Mouse (Mus musculus) ZHBTc4 (cell line): ENCODE measurements around the gene Nfe2.

Experiments used
- DNase-seq: peaks from one replicate; pipeline ENCODE4 v3.0.0-alpha.2; 2011; ENCODE audit warnings: low read depth, low spot score

The Nfe2 gene

DNA sequence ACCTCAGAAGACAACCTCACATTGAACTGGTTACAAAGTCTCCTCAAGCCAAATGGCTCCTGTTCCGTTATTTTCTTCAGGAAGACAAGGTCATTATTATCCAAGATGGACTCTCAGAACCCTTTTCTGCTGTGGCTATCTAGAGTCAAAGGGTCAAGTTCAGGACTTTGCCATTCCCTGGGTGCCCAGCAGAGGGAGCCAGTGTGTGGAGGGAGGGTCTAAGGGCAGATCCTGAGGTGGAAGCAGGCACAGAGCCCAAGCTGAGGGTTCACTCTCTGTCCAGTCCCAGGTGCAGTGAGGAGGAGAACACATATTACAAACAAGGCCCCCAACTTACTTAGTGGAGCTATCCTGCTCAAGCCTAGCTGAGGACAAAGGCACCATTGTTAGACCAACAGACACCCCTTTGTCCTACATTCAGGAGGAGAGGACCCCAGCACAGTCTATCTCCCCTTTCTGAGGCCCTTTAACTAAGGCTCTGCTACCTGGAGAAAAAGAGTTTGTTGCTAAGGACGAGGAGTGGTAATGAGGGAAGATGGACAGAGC is 7.9 kb downstream of the Nfe2 start:
- peak; percentile 92 for DNase-seq

DNA sequence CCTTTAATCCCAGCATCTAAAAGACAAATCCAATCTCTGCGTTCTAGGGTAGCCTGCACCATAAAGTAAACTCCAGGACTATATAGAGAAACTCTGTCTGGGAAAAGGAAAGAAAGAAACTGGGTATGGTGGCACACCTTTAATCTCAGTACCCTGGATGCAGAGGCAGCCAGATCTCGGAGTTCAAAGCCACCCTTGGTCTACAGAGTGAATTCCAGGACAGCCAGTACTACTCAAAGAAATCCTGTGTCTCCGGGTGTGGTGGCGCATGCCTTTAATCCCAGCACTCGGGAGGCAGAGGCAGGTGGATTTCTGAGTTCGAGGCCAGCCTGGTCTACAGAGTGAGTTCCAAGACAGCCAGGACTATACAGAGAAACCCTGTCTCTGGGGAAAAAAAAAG is 8.7 kb downstream of the Nfe2 start:
- DNase-seq = peak; percentile 59

DNA sequence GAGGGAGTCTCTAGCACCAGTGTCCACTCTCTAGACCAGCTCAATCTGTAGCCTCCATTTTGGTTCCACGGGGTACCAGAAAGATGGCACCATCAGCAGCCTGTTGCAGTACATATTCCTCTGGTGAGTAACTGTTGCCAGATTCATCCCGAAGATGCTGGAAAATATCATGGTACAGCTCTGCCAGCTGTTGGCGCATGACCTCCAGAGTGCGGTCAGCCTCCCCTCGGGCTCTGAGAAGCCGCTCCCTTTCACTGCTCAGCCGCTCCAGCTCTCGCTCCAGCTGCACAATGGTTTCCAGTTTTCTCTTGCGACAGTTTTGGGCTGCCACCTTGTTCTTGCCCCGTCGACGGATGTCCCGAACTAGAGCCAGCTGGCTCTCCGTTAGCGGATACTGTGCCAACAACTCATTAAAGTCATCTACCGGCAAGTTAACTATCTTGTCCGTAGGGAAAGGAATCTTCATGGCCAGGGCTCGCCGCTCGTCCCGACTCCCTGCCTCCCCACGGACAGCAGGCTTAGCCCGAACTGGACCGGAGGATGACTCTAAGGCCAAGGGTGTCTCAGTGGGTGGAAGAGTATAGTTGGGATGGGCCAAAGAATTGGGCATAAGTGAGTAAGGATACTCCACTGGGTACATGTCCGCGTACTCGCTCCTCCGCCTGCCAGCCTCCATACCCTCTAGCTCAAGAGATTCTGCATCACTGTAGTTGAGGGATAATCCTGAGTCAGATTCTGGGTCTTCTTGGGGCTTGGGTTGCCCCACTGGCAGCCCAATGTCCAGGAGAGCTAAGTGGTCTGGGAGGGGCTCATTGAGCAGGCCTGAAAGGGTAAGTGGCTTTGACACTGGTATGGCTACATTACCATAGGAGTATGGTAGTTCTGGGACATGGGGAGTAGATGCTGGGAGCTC is 9.5 kb downstream of the Nfe2 start:
- peak; percentile 71 for DNase-seq

- DNase-seq = peak; percentile 66
Observed at GRCm38 (mm10) chr15:103247782-103248400, 10.3 kb downstream of the Nfe2 start.

- DNase-seq = peak; percentile 45
Observed at GRCm38 (mm10) chr15:103247078-103247781, 11.0 kb downstream of the Nfe2 start.

DNA sequence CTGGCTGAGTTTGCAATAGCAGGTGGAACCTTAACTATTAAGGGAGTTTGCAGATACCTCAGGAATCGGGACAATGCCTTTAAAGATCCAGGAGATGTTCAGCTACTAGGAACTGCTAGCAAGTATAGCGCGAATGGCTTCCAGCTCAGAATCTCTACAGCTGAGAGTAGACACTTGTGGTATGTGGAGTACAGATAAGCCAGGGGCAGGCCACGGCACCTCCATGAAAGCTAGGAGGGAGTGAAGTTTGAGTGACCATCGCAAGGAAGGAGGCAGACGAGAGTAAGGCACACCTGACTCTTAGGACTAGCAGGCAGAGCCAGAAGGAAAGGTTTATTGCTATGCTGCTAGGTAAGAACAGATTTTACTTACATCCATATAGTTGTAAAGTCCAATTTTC is 12.6 kb downstream of the Nfe2 start:
- peak; percentile 48 for DNase-seq

GRCm38 (mm10) chr15:103242885-103243284 is 15.3 kb downstream of the Nfe2 start:
- peak; percentile 50 for DNase-seq

DNA sequence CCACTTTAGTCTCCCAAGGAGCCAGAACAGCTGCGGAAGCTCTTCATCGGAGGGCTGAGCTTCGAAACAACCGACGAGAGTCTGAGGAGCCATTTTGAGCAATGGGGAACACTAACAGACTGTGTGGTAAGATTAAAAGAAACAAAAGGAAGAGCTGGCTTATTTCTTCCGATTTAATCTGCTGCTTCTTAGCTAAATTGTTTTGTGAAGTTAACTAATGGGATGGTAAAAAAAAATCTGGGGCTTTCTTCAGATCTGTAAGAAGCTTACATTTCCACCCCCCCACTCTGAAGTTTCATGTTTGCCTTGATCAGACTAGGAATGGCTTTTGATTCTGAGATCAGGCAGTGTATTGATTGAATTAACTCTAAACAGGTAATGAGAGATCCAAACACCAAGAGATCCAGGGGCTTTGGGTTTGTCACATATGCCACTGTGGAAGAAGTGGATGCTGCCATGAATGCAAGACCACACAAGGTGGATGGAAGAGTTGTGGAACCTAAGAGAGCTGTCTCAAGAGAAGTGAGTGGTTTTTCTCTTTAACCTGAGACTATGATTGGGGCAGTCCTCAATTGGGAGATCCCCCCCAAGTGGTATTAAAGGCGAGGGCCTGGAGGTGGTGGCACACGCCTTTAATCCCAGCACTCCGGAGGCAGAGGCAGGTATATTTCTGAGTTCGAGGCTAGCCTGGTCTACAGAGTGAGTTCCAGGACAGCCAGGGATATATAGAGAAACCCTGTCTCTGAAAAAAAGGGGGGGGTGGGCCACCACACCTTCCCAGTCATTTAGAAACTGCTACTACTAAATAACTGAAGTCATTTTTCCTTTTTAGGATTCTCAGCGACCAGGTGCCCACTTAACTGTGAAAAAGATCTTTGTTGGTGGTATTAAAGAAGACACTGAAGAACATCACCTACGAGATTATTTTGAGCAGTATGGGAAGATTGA is 16.9 kb downstream of the Nfe2 start:
- peak; percentile 48 for DNase-seq

DNA sequence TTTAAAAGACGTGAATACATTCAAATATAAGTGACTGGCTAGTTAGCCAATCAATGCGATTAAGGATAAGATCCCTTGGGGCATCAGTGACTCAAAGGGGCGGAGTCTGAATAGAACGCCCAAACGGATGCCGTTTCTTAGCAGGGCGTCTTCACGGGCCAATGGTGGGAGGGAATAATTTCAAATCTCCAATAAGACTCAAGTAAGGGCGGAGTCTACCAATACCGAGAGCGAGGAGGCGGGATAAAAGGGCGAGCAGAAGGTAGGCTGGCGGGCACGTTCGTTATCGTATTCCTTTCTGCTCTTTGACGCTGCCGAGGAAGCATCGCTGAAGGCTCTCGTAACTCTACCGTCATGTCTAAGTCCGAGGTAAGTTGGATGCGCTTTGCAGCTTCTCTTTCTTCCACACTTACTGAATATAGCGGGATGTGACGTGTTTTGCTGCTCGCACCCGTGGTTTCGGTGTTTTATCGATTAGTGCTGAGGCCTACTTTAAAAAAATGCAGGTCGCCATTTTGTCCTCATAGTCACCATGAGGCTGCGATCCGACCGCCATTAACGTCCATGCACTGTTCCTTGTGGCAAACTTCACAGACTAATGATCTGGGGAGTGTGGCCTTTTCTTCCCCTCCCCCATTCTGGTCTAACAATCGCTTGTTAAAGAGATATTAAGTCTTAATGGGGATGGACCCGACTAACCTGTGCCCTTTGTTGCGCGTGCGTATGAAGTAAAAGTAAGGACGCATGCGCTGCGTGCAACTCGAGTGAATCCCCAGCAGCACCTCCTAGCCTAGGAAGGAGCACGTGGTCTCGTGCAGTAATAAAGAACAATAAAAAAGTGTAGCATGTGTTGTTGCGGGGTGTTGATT is 17.8 kb downstream of the Nfe2 start, which contains the start of gene Hnrnpa1:
Hnrnpa1 (plus strand) TSS at position 273 of the 869 bp plus-strand sequence.
- peak; percentile 99 for DNase-seq

DNA sequence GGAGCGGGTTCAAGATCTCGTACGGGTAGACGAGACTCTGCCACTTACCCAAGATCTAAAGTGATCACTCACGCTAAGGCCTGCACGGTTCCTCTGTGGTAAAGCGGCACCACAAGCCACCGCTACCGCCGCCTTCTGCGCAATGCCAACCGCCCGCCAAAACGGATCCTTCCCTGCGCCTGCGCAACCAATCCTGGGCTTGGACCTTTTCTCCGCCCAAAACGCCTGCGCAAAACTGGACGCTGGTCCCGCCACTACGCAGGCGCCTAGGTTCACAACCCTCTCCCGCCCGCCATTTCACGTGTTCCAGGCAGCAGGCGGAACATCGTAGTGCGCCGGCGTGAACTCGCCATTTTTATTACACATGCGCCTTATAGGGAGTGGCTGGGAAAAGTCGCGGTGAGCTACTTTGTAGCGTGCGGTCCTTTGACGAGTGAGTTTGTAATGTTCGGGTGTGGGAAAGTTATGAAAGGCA is 18.5 kb downstream of the Nfe2 start, which contains the start of gene Cbx5:
Cbx5 (minus strand) TSS at position 132 of the 475 bp plus-strand sequence.
- DNase-seq = peak; percentile 98

DNA sequence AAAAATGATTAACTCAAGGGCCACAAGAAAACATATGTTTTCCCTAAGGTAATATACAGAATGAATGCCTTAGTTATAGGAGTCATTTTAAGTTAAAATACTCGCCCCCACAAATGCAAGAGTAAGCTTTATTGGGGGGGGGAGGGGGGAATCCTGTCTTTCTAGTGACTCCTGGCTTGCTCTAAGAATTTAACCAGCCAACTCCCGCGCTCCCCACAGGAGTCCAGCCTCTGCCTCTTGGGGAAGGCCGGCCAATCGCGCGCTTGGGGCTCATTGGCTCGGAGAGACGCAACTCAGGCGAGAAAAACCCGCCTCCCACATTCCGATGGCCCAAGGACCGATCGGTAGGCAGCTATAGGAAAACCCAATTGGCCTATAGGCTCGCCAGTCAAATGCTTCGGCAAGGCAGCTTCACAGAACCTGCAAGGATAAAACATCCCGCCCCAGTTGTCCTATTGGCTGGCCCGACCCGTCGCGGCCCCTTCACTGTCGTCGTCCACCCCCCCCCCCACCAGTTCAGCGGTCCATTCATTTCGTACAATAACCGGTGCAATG is 19.0 kb downstream of the Nfe2 start:
- peak; percentile 99 for DNase-seq

- DNase-seq = no peak
Observed at GRCm38 (mm10) chr15:103237295-103237694, 20.9 kb downstream of the Nfe2 start.

GRCm38 (mm10) chr15:103233119-103233518 is 25.1 kb downstream of the Nfe2 start:
- DNase-seq = no peak

DNA sequence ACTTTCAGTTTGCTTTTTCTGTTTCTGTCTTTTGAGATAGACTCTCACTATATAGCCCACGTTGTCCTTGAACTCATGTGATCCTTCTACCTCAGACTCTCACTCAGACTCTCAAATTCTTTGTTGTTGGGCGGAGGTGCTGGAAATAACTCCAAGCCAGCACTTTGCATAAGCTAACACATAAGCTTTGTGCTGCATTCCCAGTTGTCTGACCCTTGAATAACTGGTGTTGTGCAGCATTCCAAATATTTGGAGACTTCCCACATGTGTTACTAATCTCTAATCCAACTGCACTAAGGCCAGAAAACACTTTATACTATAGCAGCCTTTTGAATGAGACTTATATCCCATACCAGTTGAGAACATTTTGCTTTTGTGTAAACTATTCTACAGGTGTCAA is 29.3 kb downstream of the Nfe2 start:
- DNase-seq = peak; percentile 47

- no peak for DNase-seq
Observed at GRCm38 (mm10) chr15:103227572-103227971, 30.6 kb downstream of the Nfe2 start.

GRCm38 (mm10) chr15:103227022-103227421 is 31.2 kb downstream of the Nfe2 start:
- no peak for DNase-seq

GRCm38 (mm10) chr15:103224161-103224560 is 34.0 kb downstream of the Nfe2 start:
- DNase-seq = peak; percentile 70

DNA sequence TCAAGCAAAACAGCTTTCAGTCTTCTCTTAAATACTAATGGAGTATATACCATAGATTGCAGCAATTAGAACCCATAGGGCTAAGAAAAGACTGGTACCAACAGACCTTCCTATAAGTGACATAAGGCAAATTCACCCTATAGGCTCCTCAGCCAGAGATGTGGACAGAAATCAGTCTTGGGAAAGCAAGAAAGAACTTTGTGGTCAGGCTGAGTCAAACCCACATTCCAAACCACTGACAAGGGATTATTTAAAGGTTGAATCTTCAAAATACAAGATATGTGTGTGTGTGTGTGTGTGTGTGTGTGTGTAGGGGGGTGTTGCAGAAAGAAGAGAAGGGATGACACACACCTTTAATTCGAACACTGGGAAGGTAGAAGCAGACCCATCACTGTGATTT is 36.8 kb downstream of the Nfe2 start:
- no peak for DNase-seq

- DNase-seq = no peak
Observed at GRCm38 (mm10) chr15:103220785-103221184, 37.4 kb downstream of the Nfe2 start.
